Mouse (Mus musculus) kidney, embryonic 14.5 days (tissue): ENCODE data around the gene Mb21d2. TPM values are rescaled to one million over a fixed set of nuclear protein-coding genes. Genes with fewer than 3 reads are reported as not detected.
A peak's percentile ranks its signal among the peaks of the same experiment; 100 is the strongest.

Experiments
- ATAC-seq: fragments of 200-750 bp; cut with Nextera tagmentation; 2 replicates; pipeline ENCODE4 v1.8.0; 2017; ENCODE audit warnings: moderate number of reproducible peaks, mild to moderate bottlenecking, moderate TSS enrichment, moderate library complexity; ENCODE audit not compliant: low FRiP score, low TSS enrichment
- H3K27ac ChIP-seq: fragments of 300-500 bp; sonication (generic); 2 replicates; pipeline ENCODE4 v1.5.1; 2014; ENCODE audit warnings: low read depth, mild to moderate bottlenecking, low read length, moderate library complexity, mixed read lengths
- H3K27me3 ChIP-seq: fragments of 300-500 bp; sonication (generic); 2 replicates; pipeline ENCODE4 v1.6.1; 2014; ENCODE audit warnings: mild to moderate bottlenecking, low read length; ENCODE audit not compliant: control insufficient read depth, insufficient read depth
- H3K36me3 ChIP-seq: fragments of 300-500 bp; sonication (generic); 2 replicates; pipeline ENCODE4 v1.6.1; 2014; ENCODE audit warnings: low read length, mixed read lengths; ENCODE audit not compliant: control insufficient read depth, insufficient read depth
- H3K4me1 ChIP-seq: fragments of 300-500 bp; sonication (generic); 2 replicates; pipeline ENCODE4 v1.6.1; 2014; ENCODE audit warnings: low read length, mixed read lengths; ENCODE audit not compliant: control insufficient read depth, insufficient read depth
- H3K4me2 ChIP-seq: fragments of 300-500 bp; sonication (generic); replicated peaks from 2 replicates; pipeline ENCODE4 v1.6.1; 2014; ENCODE audit warnings: low read depth, mild to moderate bottlenecking, low read length
- H3K4me3 ChIP-seq: fragments of 300-500 bp; sonication (generic); 2 replicates; pipeline ENCODE4 v1.5.1; 2014; ENCODE audit warnings: mild to moderate bottlenecking, low read length
- H3K9ac ChIP-seq: fragments of 300-500 bp; sonication (generic); 2 replicates; pipeline ENCODE4 v1.6.1; 2014; ENCODE audit warnings: low read depth, mild to moderate bottlenecking, low read length, moderate library complexity
- H3K9me3 ChIP-seq: fragments of 300-500 bp; sonication (generic); 2 replicates; pipeline ENCODE4 v1.6.1; 2016; ENCODE audit warnings: low read length; ENCODE audit not compliant: control insufficient read depth
- WGBS: fragments of 180-500 bp; shearing (Covaris S2); extraction: QIAGEN DNeasy Blood & Tissue Kit; methylation state at CpG from one replicate; pipeline ENCODE4 v1.1.7; 2014; 5-methylcytosine and 5-hydroxymethylcytosine counted together
- polyA plus RNA-seq: library from polyadenylated mRNA; unstranded; fragments of >200 nt; fragmentation: Nextera tagmentation; extraction: Ambion mirVana; gene quantifications from 2 replicates; pipeline ENCODE4 v1.2.1, GENCODE M21; 2014

Mb21d2 gene
- polyA plus RNA-seq, 1 experiment from 2014 or later: 9.4 TPM

DNA sequence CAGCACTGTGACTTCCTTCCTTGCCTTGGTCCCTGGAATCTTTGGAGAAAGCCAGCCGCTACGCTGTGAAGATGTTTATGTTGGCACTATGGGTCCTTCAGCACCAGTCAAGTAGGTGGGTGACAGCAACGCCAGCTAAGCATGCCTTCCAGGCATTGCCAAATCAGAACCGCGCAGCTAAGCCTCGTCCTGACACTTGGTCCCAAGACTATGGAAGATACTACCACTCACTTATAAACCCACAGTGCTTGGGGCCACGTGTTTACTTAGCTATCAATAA is 70.5 kb downstream of the Mb21d2 start:
- Histone ChIP-seq H3K9me3 (no peaks in the 10 kb centered on the region), H3K36me3 (no peaks in the 10 kb centered on the region), H3K4me1 (peaks cover 29% of the 10 kb centered on the region), H3K4me3 (no peak overlapping the region), H3K27ac (peak overlapping the region; percentile 24; the same call in 1 of the 2 replicates), H3K4me2 (no peak overlapping the region), H3K27me3 (no peaks in the 10 kb centered on the region), H3K9ac (no peak overlapping the region)
- WGBS: 73% methylated on average over 7 of the region's 7 CpGs
- no peak for ATAC-seq

DNA sequence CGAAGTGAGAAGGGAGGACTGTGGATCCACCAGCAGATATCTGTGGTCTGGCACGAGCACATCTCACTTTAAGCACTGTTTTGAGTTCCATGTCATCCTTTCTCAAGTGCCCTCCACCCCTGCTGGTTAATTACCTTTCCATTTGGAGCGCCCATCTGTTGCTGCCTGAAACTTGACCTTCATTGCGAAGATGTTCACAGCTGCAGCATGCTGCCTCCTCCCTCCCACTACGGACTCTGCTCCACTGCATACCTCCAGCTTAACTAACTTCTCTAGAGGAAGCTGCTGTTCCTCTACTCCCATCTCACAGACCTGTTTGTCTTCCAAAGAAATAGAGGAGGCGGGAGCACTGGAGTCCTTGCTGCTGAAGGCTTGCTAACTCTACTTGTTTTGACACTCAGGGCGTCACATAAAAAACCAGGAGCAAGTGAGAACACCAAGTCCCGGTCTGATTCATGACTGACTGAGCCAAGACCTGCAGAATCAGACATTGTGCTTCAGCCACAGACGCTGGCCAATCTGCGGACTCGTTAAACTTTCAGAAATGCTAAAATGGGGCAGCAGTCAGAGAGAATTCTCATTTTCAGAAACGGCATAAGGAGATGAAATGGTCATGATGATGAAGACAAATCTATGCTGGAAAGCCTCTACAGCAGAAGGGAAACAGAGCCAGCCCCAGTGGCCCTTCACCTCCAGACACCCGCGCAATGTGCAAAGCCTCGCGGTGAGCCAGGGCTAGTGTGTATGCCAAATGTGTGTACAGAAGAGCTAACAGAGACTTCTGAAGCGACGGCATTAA is 71.1 kb downstream of the Mb21d2 start:
- no peak overlapping the region for H3K4me2 ChIP-seq
- H3K27me3 ChIP-seq: no peaks in the 10 kb centered on the region
- H3K27ac ChIP-seq: peak overlapping the region; percentile 24; the same call in 1 of the 2 replicates
- no peak overlapping the region for H3K4me3 ChIP-seq
- 43% methylated on average over 18 of the region's 18 CpGs for WGBS
- H3K9ac ChIP-seq: no peak overlapping the region
- no peaks in the 10 kb centered on the region for H3K36me3 ChIP-seq
- peaks cover 29% of the 10 kb centered on the region for H3K4me1 ChIP-seq
- ATAC-seq: peak; percentile 83
- no peaks in the 10 kb centered on the region for H3K9me3 ChIP-seq

DNA sequence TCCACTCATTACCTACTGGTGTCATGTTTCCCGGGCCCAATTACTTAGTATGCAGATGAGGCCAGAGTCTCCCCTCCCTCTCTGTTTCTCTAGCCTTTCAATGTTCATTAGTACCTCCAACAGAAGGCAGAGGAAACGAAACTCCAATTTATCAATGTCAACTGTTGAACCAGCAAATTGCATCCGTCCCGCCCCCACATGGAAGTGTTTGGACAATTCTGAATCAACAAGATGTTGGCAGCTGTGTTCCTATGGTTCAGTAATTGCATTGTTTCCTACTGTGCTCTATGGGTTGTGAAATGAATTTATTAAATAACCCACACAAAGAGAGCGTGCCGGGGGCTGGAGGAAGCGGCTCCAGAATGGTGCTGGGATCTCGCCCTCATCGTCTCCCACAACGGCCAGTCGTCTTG is 78.1 kb downstream of the Mb21d2 start:
- peak overlapping the region; percentile 32 for H3K4me2 ChIP-seq
- no peak overlapping the region for H3K9ac ChIP-seq
- H3K27me3 ChIP-seq: no peaks in the 10 kb centered on the region
- no peaks in the 10 kb centered on the region for H3K36me3 ChIP-seq
- peak overlapping the region; percentile 39; the same call in 1 of the 2 replicates for H3K27ac ChIP-seq
- H3K4me3 ChIP-seq: no peak overlapping the region; the same call in 1 of the 2 replicates
- 8% methylated on average over 11 of the region's 11 CpGs for WGBS
- H3K9me3 ChIP-seq: no peaks in the 10 kb centered on the region
- ATAC-seq: peak; percentile 87
- 0 out of 2 replicates have a peak, but pooled peaks cover 3% of the 10 kb centered on the region for H3K4me1 ChIP-seq

DNA sequence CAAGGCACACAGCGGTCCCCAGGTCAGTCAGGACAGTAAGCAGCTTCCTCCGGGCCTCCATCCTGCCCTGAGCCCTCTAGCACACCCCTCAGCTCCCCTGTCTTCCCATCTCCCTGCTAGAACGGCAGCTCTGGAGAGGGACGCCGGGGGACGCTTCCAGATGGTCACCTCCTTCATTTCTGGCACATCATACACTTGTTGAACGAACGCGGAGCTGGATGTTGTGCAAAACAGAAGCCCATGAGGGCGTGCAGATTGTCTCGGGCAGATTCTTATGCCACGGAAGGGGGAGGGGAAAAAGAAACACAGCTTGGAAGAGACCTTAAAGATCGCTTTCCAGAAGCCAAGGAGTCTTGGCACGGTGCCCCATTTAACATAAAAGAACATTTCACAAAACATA is 78.6 kb downstream of the Mb21d2 start:
- Histone ChIP-seq H3K27ac (no peak overlapping the region; the same call in 1 of the 2 replicates), H3K4me2 (peak overlapping the region; percentile 32), H3K4me1 (0 out of 2 replicates have a peak, but pooled peaks cover 3% of the 10 kb centered on the region), H3K4me3 (no peak overlapping the region), H3K27me3 (no peaks in the 10 kb centered on the region), H3K36me3 (no peaks in the 10 kb centered on the region), H3K9me3 (no peaks in the 10 kb centered on the region), H3K9ac (no peak overlapping the region)
- peak; percentile 48 for ATAC-seq
- WGBS: 48% methylated on average over 14 of the region's 14 CpGs

DNA sequence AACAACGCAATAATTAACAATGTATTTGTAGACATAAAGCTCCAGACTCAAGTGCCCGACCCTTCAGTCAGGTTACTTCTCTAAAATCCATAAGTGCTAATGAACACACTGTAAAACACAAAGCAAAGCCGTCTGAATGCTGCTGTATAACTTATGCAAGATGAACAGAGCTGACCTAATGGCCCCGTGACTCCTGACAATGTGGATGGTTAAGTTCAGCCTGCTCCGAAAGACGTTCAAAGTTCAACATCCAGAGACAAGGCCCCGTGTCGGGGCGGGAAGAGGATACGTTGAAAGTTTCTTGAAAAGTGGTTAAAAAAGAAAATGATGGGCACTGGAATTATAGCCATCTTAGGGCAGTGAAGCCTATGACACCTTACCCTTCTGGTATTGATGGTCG is 83.3 kb downstream of the Mb21d2 start:
- WGBS: 85% methylated on average over 11 of the region's 11 CpGs
- Histone ChIP-seq H3K36me3 (no peaks in the 10 kb centered on the region), H3K9ac (no peak overlapping the region), H3K4me2 (no peak overlapping the region), H3K4me3 (no peak overlapping the region), H3K4me1 (peaks cover 12% of the 10 kb centered on the region; the same call in 1 of the 2 replicates), H3K27me3 (no peaks in the 10 kb centered on the region), H3K9me3 (no peaks in the 10 kb centered on the region), H3K27ac (no peak overlapping the region)
- no peak for ATAC-seq

DNA sequence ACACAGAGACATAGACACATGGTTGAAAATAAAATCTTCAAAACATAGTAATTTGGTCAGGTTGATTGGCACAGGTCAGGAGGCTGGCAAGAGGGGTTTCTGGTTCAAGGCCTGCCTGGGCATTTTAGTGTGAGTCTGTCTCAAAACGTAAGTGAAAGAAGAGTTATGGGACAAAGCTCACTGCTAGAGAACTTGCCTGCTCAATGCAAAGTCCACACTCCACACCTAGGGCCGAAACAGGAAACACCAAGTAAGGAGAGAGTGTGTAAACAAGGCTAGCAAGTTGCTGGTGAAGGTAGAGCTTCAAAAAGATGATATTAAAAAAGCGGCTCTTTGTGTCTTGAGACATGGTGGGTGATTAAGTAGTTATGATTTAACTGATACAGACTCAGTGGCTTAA is 84.1 kb downstream of the Mb21d2 start:
- WGBS: 78% methylated on average over 3 of the region's 3 CpGs
- Histone ChIP-seq H3K27me3 (no peaks in the 10 kb centered on the region), H3K4me1 (peaks cover 16% of the 10 kb centered on the region; the same call in 1 of the 2 replicates), H3K9ac (no peak overlapping the region), H3K4me3 (no peak overlapping the region), H3K36me3 (no peaks in the 10 kb centered on the region), H3K9me3 (no peaks in the 10 kb centered on the region), H3K4me2 (no peak overlapping the region), H3K27ac (no peak overlapping the region)
- no peak for ATAC-seq

DNA sequence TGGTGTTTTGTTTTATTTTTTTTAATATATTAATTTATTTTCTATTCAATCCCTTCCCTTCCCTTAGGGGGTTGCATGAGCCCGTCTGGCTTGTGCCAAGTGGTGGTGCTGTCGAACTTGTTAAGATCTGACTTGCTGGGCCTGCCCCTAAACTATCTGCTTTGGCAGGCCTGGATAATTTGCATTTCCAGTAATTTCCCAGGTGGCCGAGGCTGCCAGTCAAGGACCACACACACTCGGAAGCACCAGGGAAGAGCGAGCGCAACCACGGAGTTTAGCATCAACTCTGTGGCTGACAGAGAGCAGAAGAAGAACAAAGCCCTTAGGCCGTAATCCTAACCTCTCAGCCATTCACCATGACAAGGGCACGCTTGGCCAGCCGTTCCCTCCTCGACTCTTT is 88.4 kb downstream of the Mb21d2 start:
- Histone ChIP-seq H3K4me3 (no peak overlapping the region), H3K9me3 (no peaks in the 10 kb centered on the region), H3K4me1 (peaks cover 22% of the 10 kb centered on the region; the same call in 1 of the 2 replicates), H3K9ac (no peak overlapping the region), H3K36me3 (no peaks in the 10 kb centered on the region), H3K27me3 (no peaks in the 10 kb centered on the region), H3K27ac (no peak overlapping the region), H3K4me2 (peak overlapping the region; percentile 27)
- ATAC-seq: peak; percentile 60
- WGBS: 6% methylated on average over 11 of the region's 11 CpGs

DNA sequence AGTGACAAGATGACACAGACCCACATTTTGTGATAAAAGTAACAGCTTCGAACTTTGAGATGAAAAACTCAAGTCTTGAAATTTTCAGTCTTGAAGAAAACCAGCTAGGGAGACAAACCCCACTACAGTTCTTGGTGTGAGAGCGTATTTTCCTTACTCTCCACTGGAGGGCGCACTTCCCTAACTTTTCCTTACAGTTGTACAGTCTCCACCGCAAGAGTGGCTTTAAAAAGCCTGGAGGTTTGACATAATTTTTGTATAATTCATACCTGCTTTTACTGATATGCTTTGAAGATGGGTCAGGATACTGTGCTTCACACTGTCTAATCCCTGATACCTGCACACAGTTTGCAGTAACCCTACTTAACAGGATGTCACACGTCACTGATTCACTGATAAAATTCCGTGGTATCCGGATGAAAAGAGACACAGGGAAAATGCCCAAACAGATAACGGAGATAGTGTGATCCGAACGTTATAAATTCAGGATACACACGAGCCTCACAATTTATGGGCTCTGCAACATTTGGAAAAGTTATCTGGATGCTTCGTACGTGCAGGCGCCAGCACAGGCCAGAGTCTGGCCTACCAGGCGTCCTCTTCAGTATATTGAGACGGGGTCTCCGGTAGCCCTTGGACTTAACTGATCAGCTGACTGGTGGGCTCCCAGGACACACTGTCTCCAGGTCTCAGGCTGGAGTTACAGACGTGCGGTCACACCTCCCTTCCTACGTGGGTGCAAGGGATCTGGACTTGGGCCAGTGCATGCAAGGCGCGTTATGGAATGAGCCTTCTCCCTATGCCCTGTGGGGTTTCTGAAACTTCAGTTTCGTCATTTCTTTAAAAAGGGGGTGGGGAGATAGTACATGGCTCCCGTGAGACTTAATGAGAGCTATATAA is 89.1 kb downstream of the Mb21d2 start:
- Histone ChIP-seq H3K36me3 (no peaks in the 10 kb centered on the region), H3K9ac (no peak overlapping the region), H3K27ac (no peak overlapping the region), H3K4me3 (no peak overlapping the region), H3K4me1 (peaks cover 22% of the 10 kb centered on the region; the same call in 1 of the 2 replicates), H3K9me3 (no peaks in the 10 kb centered on the region), H3K4me2 (no peak overlapping the region; the same call in 1 of the 2 replicates), H3K27me3 (no peaks in the 10 kb centered on the region)
- ATAC-seq: peak; percentile 37
- WGBS: 38% methylated on average over 24 of the region's 24 CpGs

DNA sequence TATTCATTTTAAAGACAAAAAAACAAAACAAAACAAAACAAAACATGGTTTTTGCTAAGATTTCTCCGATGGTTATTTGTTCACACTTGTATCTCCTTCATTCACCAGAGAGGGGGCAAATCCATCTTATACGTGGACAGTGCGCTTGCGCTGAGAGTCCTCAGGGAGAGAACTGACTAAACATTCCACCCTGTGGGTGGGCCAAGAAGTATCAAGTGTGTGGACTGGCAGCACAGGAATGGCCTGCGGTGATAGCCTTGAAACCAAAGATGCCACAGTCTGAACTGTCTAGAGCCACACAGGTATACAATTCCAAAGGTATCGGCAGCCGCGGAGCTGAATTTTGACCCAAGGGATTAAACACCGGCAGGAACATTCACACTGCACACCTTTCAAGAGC is 89.9 kb downstream of the Mb21d2 start:
- Histone ChIP-seq H3K27me3 (no peaks in the 10 kb centered on the region), H3K36me3 (no peaks in the 10 kb centered on the region), H3K9ac (no peak overlapping the region), H3K4me1 (peaks cover 22% of the 10 kb centered on the region; the same call in 1 of the 2 replicates), H3K9me3 (no peaks in the 10 kb centered on the region), H3K27ac (no peak overlapping the region), H3K4me2 (no peak overlapping the region), H3K4me3 (no peak overlapping the region)
- ATAC-seq: no peak
- WGBS: 85% methylated on average over 9 of the region's 9 CpGs
